Mouse (Mus musculus) embryonic facial prominence, embryonic 14.5 days (tissue): ENCODE results near the gene Id2. TPM values are rescaled to one million over a fixed set of nuclear protein-coding genes. Genes with fewer than 3 reads are reported as not detected.

Source experiments
- ATAC-seq: fragments of 200-750 bp; cut with Nextera tagmentation; 2 replicates; pipeline ENCODE4 v1.8.0; 2017; ENCODE audit warnings: low read depth, moderate number of reproducible peaks, moderate TSS enrichment
- DNase-seq: peaks from one replicate; pipeline ENCODE4 v3.0.0-alpha.2; 2015; ENCODE audit warnings: low spot score
- H3K27ac ChIP-seq: fragments of 300-500 bp; sonication (generic); replicated peaks from 2 replicates; pipeline ENCODE4 v1.5.1; 2014; ENCODE audit warnings: low read depth, mild to moderate bottlenecking, low read length, moderate library complexity
- H3K27me3 ChIP-seq: fragments of 300-500 bp; sonication (generic); replicated peaks from 2 replicates; pipeline ENCODE4 v1.6.1; 2014; ENCODE audit warnings: low read length; ENCODE audit not compliant: control insufficient read depth, insufficient read depth
- H3K36me3 ChIP-seq: fragments of 300-500 bp; sonication (generic); 2 replicates; pipeline ENCODE4 v1.6.1; 2014; ENCODE audit warnings: low read length, mixed read lengths; ENCODE audit not compliant: control insufficient read depth, insufficient read depth
- H3K4me1 ChIP-seq: fragments of 300-500 bp; sonication (generic); 2 replicates; pipeline ENCODE4 v1.6.1; 2014; ENCODE audit warnings: antibody characterized with exemption, low read length; ENCODE audit not compliant: control insufficient read depth, insufficient read depth
- H3K4me2 ChIP-seq: fragments of 300-500 bp; sonication (generic); 2 replicates; pipeline ENCODE4 v1.6.1; 2014; ENCODE audit warnings: low read depth, mild to moderate bottlenecking, low read length, moderate library complexity, mixed read lengths
- H3K4me3 ChIP-seq: fragments of 300-500 bp; sonication (generic); 2 replicates; pipeline ENCODE4 v1.5.1; 2014; ENCODE audit warnings: low read depth, mild to moderate bottlenecking, low read length
- H3K9ac ChIP-seq: fragments of 300-500 bp; sonication (generic); 2 replicates; pipeline ENCODE4 v1.6.1; 2014; ENCODE audit warnings: low read depth, mild to moderate bottlenecking, low read length, moderate library complexity, mixed read lengths
- H3K9me3 ChIP-seq: fragments of 300-500 bp; sonication (generic); 2 replicates; pipeline ENCODE4 v1.6.1; 2016; ENCODE audit warnings: low read length; ENCODE audit not compliant: control insufficient read depth
- WGBS: fragments of 180-500 bp; shearing (Covaris S2); extraction: QIAGEN DNeasy Blood & Tissue Kit; methylation state at CpG from one replicate; pipeline ENCODE4 v1.1.7; 2014; 5-methylcytosine and 5-hydroxymethylcytosine counted together
- polyA plus RNA-seq: library from polyadenylated mRNA; unstranded; fragments of >200 nt; fragmentation: Nextera tagmentation; extraction: Ambion mirVana; gene quantifications from 2 replicates; pipeline ENCODE4 v1.2.1, GENCODE M21; 2014

Id2 gene
- polyA plus RNA-seq, 1 experiment from 2014 or later: 301 TPM

DNA sequence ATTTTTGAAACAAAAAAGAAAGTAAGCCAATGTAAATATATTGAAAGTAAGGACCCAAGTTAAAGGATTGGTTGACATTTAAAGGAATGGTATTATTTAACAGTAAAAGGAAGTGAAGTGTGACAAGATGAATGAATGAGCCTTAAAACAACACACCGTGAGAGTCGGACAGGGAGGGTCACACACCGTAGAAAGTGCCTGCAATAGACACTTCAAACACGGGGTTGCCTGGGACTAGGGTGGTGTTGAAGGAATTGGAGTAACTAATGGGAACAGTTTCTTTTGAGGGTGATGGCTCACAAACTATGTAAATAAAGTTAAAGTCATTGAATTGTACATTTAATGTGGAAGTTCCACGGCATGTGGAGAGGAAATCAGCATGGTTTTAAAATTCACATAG is 47.7 kb downstream of the Id2 start:
- H3K9me3 ChIP-seq: no peaks in the 10 kb centered on the region
- WGBS: 55% methylated on average over 5 of the region's 5 CpGs
- DNase-seq: no peak

DNA sequence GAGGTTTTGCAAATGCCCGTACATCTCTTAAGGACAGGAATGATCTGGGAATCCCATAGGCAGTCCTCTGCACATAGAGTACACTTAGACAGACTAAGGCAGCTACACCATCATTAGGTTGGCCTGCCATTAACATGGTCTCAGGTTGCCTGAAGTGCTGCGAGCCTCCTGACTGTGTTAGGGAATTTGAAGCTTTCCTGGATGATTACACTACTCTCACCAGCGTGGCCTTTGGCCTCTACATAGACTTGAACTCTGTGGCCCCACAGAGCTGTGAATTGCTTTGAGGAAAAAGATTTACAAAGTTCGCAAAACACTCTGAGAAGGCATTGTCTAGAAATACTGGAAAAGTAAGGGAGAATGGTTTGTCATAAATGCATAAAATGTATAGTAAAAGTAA is 52.4 kb downstream of the Id2 start:
- Histone ChIP-seq H3K4me3 (no peak overlapping the region), H3K4me2 (no peak overlapping the region), H3K9me3 (no peaks in the 10 kb centered on the region), H3K9ac (no peak overlapping the region), H3K36me3 (peaks cover 25% of the 10 kb centered on the region), H3K27ac (no peak overlapping the region), H3K27me3 (no peaks in the 10 kb centered on the region), H3K4me1 (no peaks in the 10 kb centered on the region)
- WGBS: 78% methylated on average over 4 of the region's 4 CpGs
- ATAC-seq (no peak), DNase-seq (no peak)

More for the DNA sequence above, 47.7 kb downstream of the Id2 start:
- Histone ChIP-seq H3K4me2 (no peak overlapping the region), H3K4me3 (no peak overlapping the region), H3K27ac (no peak overlapping the region), H3K36me3 (peaks cover 43% of the 10 kb centered on the region), H3K9ac (no peak overlapping the region), H3K4me1 (no peaks in the 10 kb centered on the region), H3K27me3 (no peaks in the 10 kb centered on the region)
- ATAC-seq: no peak

DNA sequence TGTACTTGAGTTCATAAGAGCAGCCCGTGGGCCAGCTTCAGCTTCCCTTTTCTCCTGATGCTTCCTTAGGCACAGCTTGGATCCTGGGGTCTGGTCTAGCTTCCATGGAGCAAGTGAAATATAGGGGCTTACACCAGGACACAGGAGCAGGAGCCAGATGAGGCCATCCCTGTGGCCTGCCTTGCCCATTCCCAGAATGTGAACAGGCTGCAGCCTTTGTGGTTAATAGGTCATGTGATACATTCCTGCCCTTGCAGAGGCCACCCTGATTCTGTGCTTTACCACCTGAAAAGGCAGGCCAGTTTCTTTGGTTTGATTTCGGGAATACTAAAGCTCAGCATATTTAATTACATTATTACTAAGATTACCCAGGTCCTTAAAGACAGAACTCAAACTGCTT is 52.9 kb downstream of the Id2 start:
- H3K27ac ChIP-seq: no peak overlapping the region
- H3K4me1 ChIP-seq: no peaks in the 10 kb centered on the region
- no peak overlapping the region for H3K9ac ChIP-seq
- 93% methylated on average over 2 of the region's 2 CpGs for WGBS
- peaks cover 25% of the 10 kb centered on the region for H3K36me3 ChIP-seq
- H3K27me3 ChIP-seq: no peaks in the 10 kb centered on the region
- no peaks in the 10 kb centered on the region for H3K9me3 ChIP-seq
- DNase-seq: no peak
- no peak overlapping the region for H3K4me3 ChIP-seq
- no peak overlapping the region for H3K4me2 ChIP-seq
- ATAC-seq: no peak

Other genes starting within 250 kb of the Id2 start
- gene Kidins220, start 122.2 kb downstream of the Id2 start, polyA plus RNA-seq: 38.4 and 42.1 TPM in 2 replicates